Mouse (Mus musculus): ENCODE measurements at regions not wholly inside any gene's neighbourhood (a gene's known extent, or its start where the extent isn't known, plus 50 kb on each side); places are given as distances from the start of the nearest gene placed in this dataset.

GRCm38 (mm10) chr3:61116364-61116763 is 113.8 kb downstream of the P2ry1 start:
- TF ChIP-seq CTCF (conservative IDR thresholded peaks at IDR 0.05; ENCODE audit: low read length) (no peak), NANOG (IDR thresholded peaks at IDR 0.05; ENCODE audit: borderline replicate concordance, low read length) (no peak), POU5F1 (IDR thresholded peaks at IDR 0.05; ENCODE audit: borderline replicate concordance, low read length) (no peak)

Measured in E14TG2a.4 (cell line).